Mouse (Mus musculus) forebrain, embryonic 13.5 days (tissue): ENCODE measurements around the gene Tmcc1. TPM values are rescaled to one million over a fixed set of nuclear protein-coding genes. Genes with fewer than 3 reads are reported as not detected.

ENCODE experiments used
- ATAC-seq: fragments of 200-750 bp; cut with Nextera tagmentation; 2 replicates; pipeline ENCODE4 v1.8.0; 2017
- H3K27ac ChIP-seq: fragments of 300-500 bp; sonication (generic); 2 replicates; pipeline ENCODE4 v1.5.1; 2015; ENCODE audit warnings: inconsistent platforms, mild to moderate bottlenecking, moderate library complexity
- H3K27me3 ChIP-seq: fragments of 300-500 bp; sonication (generic); 2 replicates; pipeline ENCODE4 v1.6.1; 2015; ENCODE audit warnings: mild to moderate bottlenecking, inconsistent platforms
- H3K36me3 ChIP-seq: fragments of 300-500 bp; sonication (generic); 2 replicates; pipeline ENCODE4 v1.6.1; 2015; ENCODE audit warnings: mild to moderate bottlenecking, inconsistent platforms; ENCODE audit not compliant: poor library complexity, severe bottlenecking
- H3K4me1 ChIP-seq: fragments of 300-500 bp; sonication (generic); 2 replicates; pipeline ENCODE4 v1.6.1; 2015; ENCODE audit warnings: inconsistent platforms
- H3K4me2 ChIP-seq: fragments of 300-500 bp; sonication (generic); 2 replicates; pipeline ENCODE4 v1.6.1; 2015; ENCODE audit warnings: inconsistent platforms, mild to moderate bottlenecking, moderate library complexity
- H3K4me3 ChIP-seq: fragments of 300-500 bp; sonication (generic); 2 replicates; pipeline ENCODE4 v1.5.1; 2015; ENCODE audit warnings: mild to moderate bottlenecking, inconsistent platforms
- H3K9ac ChIP-seq: fragments of 300-500 bp; sonication (generic); 2 replicates; pipeline ENCODE4 v1.6.1; 2015; ENCODE audit warnings: mild to moderate bottlenecking, inconsistent platforms
- H3K9me3 ChIP-seq: fragments of 300-500 bp; sonication (generic); replicated peaks from 2 replicates; pipeline ENCODE4 v1.6.1; 2016; ENCODE audit warnings: inconsistent platforms
- WGBS: fragments of 180-500 bp; shearing (Covaris S2); methylation state at CpG from one replicate; pipeline ENCODE4 v1.1.7; 2015; 5-methylcytosine and 5-hydroxymethylcytosine counted together
- polyA plus RNA-seq: library from polyadenylated mRNA; unstranded; fragments of >200 nt; fragmentation: Nextera tagmentation; extraction: Ambion mirVana; gene quantifications from 2 replicates; pipeline ENCODE4 v1.2.1, GENCODE M21; 2015

Tmcc1 gene
- polyA plus RNA-seq, 1 experiment from 2014 or later: 33.8 TPM

DNA sequence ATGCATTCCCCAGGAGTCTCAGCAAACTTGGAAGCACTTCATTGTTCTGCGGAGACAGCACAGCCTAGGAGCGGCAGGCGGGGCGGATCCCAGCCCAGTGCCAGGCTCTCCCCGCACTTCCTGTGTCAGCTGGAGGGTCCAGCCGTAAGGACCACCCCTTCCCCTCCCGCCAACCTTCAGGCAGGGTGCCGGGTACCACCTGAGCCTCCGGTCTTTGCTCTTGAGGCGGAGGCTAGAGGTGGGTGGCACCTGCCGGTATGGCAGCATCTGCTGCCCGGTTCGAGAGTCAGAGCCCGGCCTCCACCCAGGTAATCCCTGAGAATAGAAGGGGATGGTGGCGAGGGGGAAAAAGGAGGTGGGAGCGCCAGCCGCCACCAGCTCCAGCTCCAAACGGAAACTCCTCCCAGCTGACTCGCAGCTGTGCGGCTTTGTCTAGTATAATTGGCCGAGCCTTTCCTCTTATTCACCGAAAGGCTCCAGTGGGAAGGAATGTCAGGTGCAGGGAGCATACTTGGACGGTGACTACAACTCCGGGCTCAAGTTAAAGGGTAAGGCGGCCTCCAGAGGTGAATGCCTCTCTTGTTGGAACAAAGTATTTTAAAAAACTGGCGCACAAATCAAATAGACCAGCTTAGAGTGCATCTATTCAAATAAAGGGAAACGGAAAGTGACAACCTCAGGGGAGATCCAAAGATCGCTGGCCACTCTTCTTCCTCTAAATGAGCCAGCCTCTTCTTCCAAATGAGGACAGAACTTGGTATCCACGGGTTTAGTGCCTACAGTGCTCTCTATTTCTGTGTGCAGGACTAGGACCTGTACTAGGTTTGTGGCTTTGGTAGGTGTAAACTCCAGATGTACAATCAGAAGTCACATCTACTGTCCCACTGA, 85.6 kb downstream of the Tmcc1 start:
- Histone ChIP-seq H3K27me3 (no peaks in the 10 kb centered on the region), H3K27ac (peak overlapping the region; percentile 92), H3K36me3 (no peaks in the 10 kb centered on the region), H3K9ac (peak overlapping the region; percentile 84), H3K4me3 (peak overlapping the region; percentile 66), H3K4me1 (peaks cover 31% of the 10 kb centered on the region), H3K4me2 (peak overlapping the region; percentile 80), H3K9me3 (no peaks in the 10 kb centered on the region)
- under 1% methylated on average over 29 of the region's 29 CpGs for WGBS
- ATAC-seq: peak; percentile 97

DNA sequence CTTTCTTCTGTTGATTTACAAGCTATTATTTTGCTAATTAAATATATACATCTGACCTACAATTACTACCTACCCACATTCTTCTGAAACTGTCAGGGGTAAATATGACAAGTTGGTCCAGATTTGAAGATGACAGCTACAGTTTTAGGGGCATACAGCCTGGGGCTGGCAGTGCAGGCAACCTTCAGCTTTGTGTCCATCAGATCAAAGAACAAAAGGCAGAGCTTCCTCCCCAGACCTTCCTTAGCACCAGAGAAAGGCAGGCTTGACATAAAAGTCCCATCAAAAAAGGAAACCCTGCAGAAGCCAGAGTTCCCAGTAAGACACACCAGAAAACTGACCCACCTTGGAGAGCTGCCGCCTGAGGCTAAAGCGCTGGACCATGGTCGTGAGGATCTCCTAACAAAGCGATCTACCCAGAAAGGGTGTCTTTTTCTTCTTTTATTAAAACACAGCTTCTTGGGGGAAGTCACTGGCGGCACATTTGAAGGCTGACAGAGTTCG, 86.3 kb downstream of the Tmcc1 start:
- no peaks in the 10 kb centered on the region for H3K27me3 ChIP-seq
- H3K36me3 ChIP-seq: no peaks in the 10 kb centered on the region
- peak overlapping the region; percentile 92 for H3K27ac ChIP-seq
- H3K4me2 ChIP-seq: peak overlapping the region; percentile 80
- peak overlapping the region; percentile 84 for H3K9ac ChIP-seq
- peak overlapping the region; percentile 66 for H3K4me3 ChIP-seq
- peak; percentile 44 for ATAC-seq
- H3K4me1 ChIP-seq: peaks cover 31% of the 10 kb centered on the region
- WGBS: 2% methylated on average over 6 of the region's 6 CpGs
- no peaks in the 10 kb centered on the region for H3K9me3 ChIP-seq

- H3K4me3 ChIP-seq: no peak overlapping the region
- no peaks in the 10 kb centered on the region for H3K27me3 ChIP-seq
- 0 out of 2 replicates have a peak, but pooled peaks cover 5% of the 10 kb centered on the region for H3K9me3 ChIP-seq
- H3K4me2 ChIP-seq: no peak overlapping the region
- no peak for ATAC-seq
- no peak overlapping the region for H3K27ac ChIP-seq
- no peaks in the 10 kb centered on the region for H3K4me1 ChIP-seq
- H3K36me3 ChIP-seq: peaks cover 6% of the 10 kb centered on the region
- WGBS: 93% methylated on average over 2 of the region's 2 CpGs
- no peak overlapping the region for H3K9ac ChIP-seq
Observed at GRCm38 (mm10) chr6:116097579-116097978, 95.7 kb downstream of the Tmcc1 start.

- Histone ChIP-seq H3K9me3 (no peaks in the 10 kb centered on the region), H3K4me2 (no peak overlapping the region), H3K4me3 (no peak overlapping the region), H3K27ac (no peak overlapping the region), H3K4me1 (no peaks in the 10 kb centered on the region), H3K9ac (no peak overlapping the region), H3K27me3 (no peaks in the 10 kb centered on the region), H3K36me3 (no peaks in the 10 kb centered on the region)
- no peak for ATAC-seq
Observed at GRCm38 (mm10) chr6:116089402-116089801, 103.9 kb downstream of the Tmcc1 start.

DNA sequence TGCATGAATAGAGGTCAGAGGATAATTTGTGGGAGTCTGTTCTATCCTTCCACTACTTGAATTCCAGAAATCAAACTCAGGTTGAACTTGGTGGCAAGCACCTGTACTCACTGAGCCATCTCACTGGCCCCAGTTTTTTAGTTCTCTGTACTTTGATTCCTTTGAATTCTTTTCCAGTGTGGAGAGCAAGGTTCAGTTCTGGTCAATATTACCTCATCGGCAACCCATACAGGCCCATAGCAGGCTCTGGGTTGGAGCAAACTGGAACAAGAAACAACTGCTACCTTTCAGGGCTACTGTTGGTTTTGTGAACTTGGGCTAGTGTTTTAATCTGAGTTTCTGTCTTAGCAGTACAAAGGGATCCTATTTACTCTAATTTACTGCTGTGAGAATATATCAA, 107.2 kb downstream of the Tmcc1 start:
- Histone ChIP-seq H3K27ac (no peak overlapping the region), H3K4me2 (no peak overlapping the region), H3K9ac (no peak overlapping the region), H3K9me3 (no peaks in the 10 kb centered on the region), H3K4me1 (no peaks in the 10 kb centered on the region), H3K27me3 (no peaks in the 10 kb centered on the region), H3K36me3 (no peaks in the 10 kb centered on the region), H3K4me3 (no peak overlapping the region)
- ATAC-seq: no peak
- 100% methylated on average over 1 of the region's 1 CpGs for WGBS

- Histone ChIP-seq H3K9ac (no peak overlapping the region), H3K27me3 (no peaks in the 10 kb centered on the region), H3K4me3 (no peak overlapping the region), H3K4me2 (no peak overlapping the region), H3K27ac (no peak overlapping the region), H3K4me1 (no peaks in the 10 kb centered on the region), H3K9me3 (no peaks in the 10 kb centered on the region), H3K36me3 (no peaks in the 10 kb centered on the region)
- no peak for ATAC-seq
- 77% methylated on average over 1 of the region's 1 CpGs for WGBS
Observed at GRCm38 (mm10) chr6:116082239-116082638, 111.0 kb downstream of the Tmcc1 start.

- no peak overlapping the region for H3K27ac ChIP-seq
- no peak overlapping the region for H3K9ac ChIP-seq
- H3K4me3 ChIP-seq: no peak overlapping the region
- no peaks in the 10 kb centered on the region for H3K9me3 ChIP-seq
- WGBS: 56% methylated on average over 2 of the region's 2 CpGs
- no peaks in the 10 kb centered on the region for H3K36me3 ChIP-seq
- no peak for ATAC-seq
- no peak overlapping the region for H3K4me2 ChIP-seq
- H3K4me1 ChIP-seq: no peaks in the 10 kb centered on the region
- H3K27me3 ChIP-seq: no peaks in the 10 kb centered on the region
Observed at GRCm38 (mm10) chr6:116081375-116081774, 111.9 kb downstream of the Tmcc1 start.

DNA sequence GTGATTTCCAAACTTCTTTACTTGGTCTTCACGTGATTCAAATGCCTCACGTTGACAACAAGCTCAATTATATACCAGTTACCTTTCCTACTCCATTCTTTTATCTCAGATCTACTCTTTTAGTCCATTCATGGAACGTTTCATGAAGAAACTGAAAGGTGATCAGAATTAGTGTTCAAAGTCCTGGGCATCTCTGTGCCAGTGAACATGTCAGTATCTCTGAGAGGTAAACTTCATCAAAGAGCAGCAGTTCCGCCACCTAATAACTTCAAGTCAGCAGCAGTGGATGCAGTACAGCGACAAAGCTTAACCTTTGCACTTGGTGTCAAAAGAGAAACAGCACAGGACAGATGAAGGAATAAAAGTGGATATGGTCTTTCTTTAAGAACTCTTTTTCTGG, 112.5 kb downstream of the Tmcc1 start:
- H3K4me1 ChIP-seq: no peaks in the 10 kb centered on the region
- WGBS: 89% methylated on average over 5 of the region's 5 CpGs
- H3K4me2 ChIP-seq: no peak overlapping the region
- H3K27me3 ChIP-seq: no peaks in the 10 kb centered on the region
- H3K4me3 ChIP-seq: no peak overlapping the region
- no peaks in the 10 kb centered on the region for H3K9me3 ChIP-seq
- H3K27ac ChIP-seq: no peak overlapping the region
- no peak overlapping the region for H3K9ac ChIP-seq
- no peak for ATAC-seq
- no peaks in the 10 kb centered on the region for H3K36me3 ChIP-seq

GRCm38 (mm10) chr6:116077608-116078007, 115.7 kb downstream of the Tmcc1 start:
- Histone ChIP-seq H3K27me3 (no peaks in the 10 kb centered on the region), H3K9ac (no peak overlapping the region), H3K27ac (no peak overlapping the region), H3K9me3 (no peaks in the 10 kb centered on the region), H3K4me2 (no peak overlapping the region), H3K36me3 (no peaks in the 10 kb centered on the region), H3K4me1 (peaks cover 6% of the 10 kb centered on the region), H3K4me3 (no peak overlapping the region)
- 69% methylated on average over 3 of the region's 3 CpGs for WGBS
- ATAC-seq: no peak

DNA sequence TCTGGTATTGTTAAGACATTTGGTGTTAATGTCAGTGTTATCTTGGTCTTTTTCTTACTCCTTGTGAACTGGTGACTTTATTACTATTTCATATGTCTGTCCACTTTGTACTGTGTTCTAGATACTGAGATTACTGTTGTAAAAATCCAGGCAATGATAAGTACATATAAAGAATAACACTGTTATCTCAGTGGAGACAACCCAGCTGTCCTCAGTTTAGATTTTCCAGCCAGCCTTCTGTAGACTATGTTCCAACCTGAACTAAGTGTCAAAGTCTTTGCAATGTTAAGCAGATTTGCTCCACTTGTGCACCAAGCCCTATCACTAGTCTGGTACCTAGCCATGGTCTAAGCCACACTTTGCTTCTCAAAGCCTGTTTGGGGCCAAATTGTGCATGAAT, 118.4 kb downstream of the Tmcc1 start:
- Histone ChIP-seq H3K27ac (no peak overlapping the region), H3K4me3 (no peak overlapping the region), H3K4me1 (peaks cover 8% of the 10 kb centered on the region), H3K36me3 (no peaks in the 10 kb centered on the region), H3K27me3 (no peaks in the 10 kb centered on the region), H3K9me3 (no peaks in the 10 kb centered on the region), H3K9ac (no peak overlapping the region), H3K4me2 (no peak overlapping the region)
- no peak for ATAC-seq

DNA sequence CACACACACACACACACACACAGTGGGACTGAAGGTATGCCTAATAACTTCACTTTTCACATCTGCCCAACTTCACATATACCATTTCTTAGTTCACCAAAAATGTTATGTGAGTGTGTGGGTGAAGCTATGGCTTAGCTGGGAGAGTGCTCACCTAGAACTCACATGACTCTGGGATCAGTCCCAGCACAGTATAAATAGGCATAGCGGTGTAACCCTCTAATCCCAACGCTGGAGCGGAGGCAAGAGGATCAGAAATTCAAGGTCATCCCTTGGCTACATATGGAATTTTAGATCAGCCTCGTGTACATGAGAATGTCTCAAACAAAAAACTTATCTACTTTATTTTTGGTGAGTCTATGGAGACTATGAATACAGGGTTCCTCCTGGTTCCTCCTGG, 119.7 kb downstream of the Tmcc1 start:
- H3K4me2 ChIP-seq: no peak overlapping the region
- WGBS: 85% methylated on average over 4 of the region's 4 CpGs
- no peak for ATAC-seq

DNA sequence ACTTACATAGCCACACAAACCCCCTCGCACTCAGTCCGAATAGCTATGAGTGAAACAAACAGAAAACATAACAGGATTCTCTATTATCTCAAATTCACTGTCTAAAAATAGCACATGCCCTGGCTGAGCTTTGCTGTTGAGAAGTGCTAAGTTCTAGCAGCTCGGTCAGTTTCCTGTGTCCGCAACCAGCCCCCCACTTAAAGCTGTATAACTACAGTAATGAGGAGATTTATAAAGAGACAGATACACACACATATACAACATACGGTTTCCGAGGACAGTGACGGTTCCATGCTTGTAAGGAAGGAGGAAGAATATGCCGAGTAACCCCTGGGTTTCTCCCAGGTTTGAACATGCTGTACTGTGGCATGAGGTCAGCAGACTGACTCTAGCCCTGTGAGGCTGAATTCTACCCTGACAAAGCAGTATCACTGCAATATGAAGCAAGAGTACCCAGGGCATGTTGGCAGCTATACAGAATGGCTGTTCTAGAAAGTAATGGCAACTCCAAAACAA, 120.5 kb downstream of the Tmcc1 start:
- Histone ChIP-seq H3K27ac (no peak overlapping the region), H3K4me1 (peaks cover 8% of the 10 kb centered on the region), H3K4me2 (no peak overlapping the region), H3K36me3 (no peaks in the 10 kb centered on the region), H3K9ac (no peak overlapping the region), H3K9me3 (no peaks in the 10 kb centered on the region), H3K27me3 (no peaks in the 10 kb centered on the region), H3K4me3 (no peak overlapping the region)
- ATAC-seq: no peak
- 80% methylated on average over 8 of the region's 8 CpGs for WGBS

More for the DNA sequence above, 119.7 kb downstream of the Tmcc1 start:
- Histone ChIP-seq H3K4me3 (no peak overlapping the region), H3K36me3 (no peaks in the 10 kb centered on the region), H3K27me3 (no peaks in the 10 kb centered on the region), H3K9ac (no peak overlapping the region), H3K9me3 (no peaks in the 10 kb centered on the region), H3K27ac (no peak overlapping the region), H3K4me1 (peaks cover 8% of the 10 kb centered on the region)
